Mouse (Mus musculus): ENCODE measurements at regions not wholly inside any gene's neighbourhood (a gene's known extent, or its start where the extent isn't known, plus 50 kb on each side); places are given as distances from the start of the nearest gene placed in this dataset.

DNA sequence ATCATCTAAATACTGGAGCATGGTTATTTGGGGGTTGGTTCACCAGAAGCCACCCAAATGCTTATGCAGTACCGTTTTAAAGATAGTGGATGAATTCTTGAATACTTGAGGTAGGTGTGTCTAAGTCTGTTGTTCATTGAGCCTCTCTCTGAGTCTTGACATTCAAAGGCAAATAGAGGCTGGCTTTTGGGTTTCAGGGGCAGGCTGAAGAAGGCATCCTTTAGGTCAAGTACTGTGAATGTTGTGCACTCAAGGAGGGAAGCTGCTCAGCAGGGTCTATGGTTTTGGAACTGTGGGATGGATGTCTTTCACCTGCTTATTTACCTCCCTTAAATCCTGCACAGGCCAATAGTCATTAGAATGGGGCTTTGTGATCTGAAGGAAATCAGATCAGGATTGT is 1089.6 kb downstream of the 9330182O14Rik start:
- no peak overlapping the region for H3K9ac ChIP-seq (replicated peaks; ENCODE audit: low read depth, low read length)
- no peak for ATAC-seq
- H3K4me1 ChIP-seq (replicated peaks; ENCODE audit: control insufficient read depth, insufficient read depth, low read length): no peaks in the 10 kb centered on the region
- no peaks in the 10 kb centered on the region for H3K36me3 ChIP-seq (ENCODE audit: control insufficient read depth, insufficient read depth)
- WGBS: 74% methylated on average over 1 of the region's 1 CpGs
- no peaks in the 10 kb centered on the region for H3K9me3 ChIP-seq (ENCODE audit: control insufficient read depth, low read length)
- no peaks in the 10 kb centered on the region for H3K27me3 ChIP-seq (replicated peaks; ENCODE audit: control insufficient read depth, insufficient read depth, low read length)
- H3K4me2 ChIP-seq (ENCODE audit: low read length): no peak overlapping the region
- no peak overlapping the region for H3K27ac ChIP-seq (ENCODE audit: low read length)
- H3K4me3 ChIP-seq (replicated peaks; ENCODE audit: low read length): no peak overlapping the region

GRCm38 (mm10) chr15:41232406-41233060 is 1098.4 kb downstream of the 9330182O14Rik start:
- Histone ChIP-seq H3K36me3 (ENCODE audit: control insufficient read depth, insufficient read depth) (no peaks in the 10 kb centered on the region), H3K4me3 (replicated peaks; ENCODE audit: low read length) (no peak overlapping the region), H3K9me3 (ENCODE audit: control insufficient read depth, low read length) (no peaks in the 10 kb centered on the region), H3K27ac (ENCODE audit: low read length) (no peak overlapping the region), H3K4me1 (replicated peaks; ENCODE audit: control insufficient read depth, insufficient read depth, low read length) (no peaks in the 10 kb centered on the region), H3K4me2 (ENCODE audit: low read length) (no peak overlapping the region), H3K27me3 (replicated peaks; ENCODE audit: control insufficient read depth, insufficient read depth, low read length) (no peaks in the 10 kb centered on the region), H3K9ac (replicated peaks; ENCODE audit: low read depth, low read length) (no peak overlapping the region)
- WGBS: 23% methylated on average over 2 of the region's 2 CpGs
- no peak for ATAC-seq
